Mouse (Mus musculus) lung, adult 18-20 months (tissue): ENCODE data around the gene Paox.

ENCODE experiments used
- DNase-seq, 2 experiments: peaks; one replicate each; pipeline ENCODE4 v3.0.0; 2022; ENCODE audit warnings: mixed read lengths in 2 of 2

The Paox gene

GRCm38 (mm10) chr7:140172936-140173335, 57.3 kb downstream of the Paox start, which contains the start of gene Olfr523:
Gene Olfr523 (plus strand): TSS chr7:140173217.
- DNase-seq: no peak

GRCm38 (mm10) chr7:140179176-140179575, 63.6 kb downstream of the Paox start:
- DNase-seq: no peak

GRCm38 (mm10) chr7:140180692-140181091, 65.1 kb downstream of the Paox start:
- DNase-seq: no peak

- DNase-seq: no peak
Observed at GRCm38 (mm10) chr7:140184206-140184605, 68.6 kb downstream of the Paox start.
